Mouse (Mus musculus) cerebellum, adult 2 months (tissue): Measurements from ENCODE around the gene Car6.

Experiments
- CTCF ChIP-seq: fragments of 200-500 bp; IDR thresholded peaks from 2 replicates; pipeline ENCODE4 v1.5.1; 2011; ENCODE audit warnings: low read depth, mild to moderate bottlenecking, control low read depth, low read length, moderate library complexity, borderline replicate concordance; ENCODE audit not compliant: insufficient read depth
- POLR2A ChIP-seq: fragments of 200-500 bp; IDR thresholded peaks from 2 replicates; pipeline ENCODE4 v1.6.1; 2011; ENCODE audit warnings: low read length, control low read depth, borderline replicate concordance; ENCODE audit not compliant: insufficient read depth

- TF ChIP-seq POLR2A (no peak), CTCF (no peak)
Observed at GRCm38 (mm10) chr4:150217935-150218334, 16.8 kb upstream of the Car6 start.
